Mouse (Mus musculus) embryonic facial prominence, embryonic 11.5 days (tissue): ENCODE measurements around the gene Vcp. TPM values are rescaled to one million over a fixed set of nuclear protein-coding genes. Genes with fewer than 3 reads are reported as not detected.

Source experiments
- ATAC-seq: fragments of 200-750 bp; cut with Nextera tagmentation; replicated peaks from 2 replicates; pipeline ENCODE4 v1.8.0; 2017; ENCODE audit warnings: low read depth; ENCODE audit not compliant: insufficient number of reproducible peaks, low FRiP score, low TSS enrichment
- DNase-seq: peaks from one replicate; pipeline ENCODE4 v3.0.0-alpha.2; 2015; ENCODE audit warnings: low spot score
- H3K27ac ChIP-seq: fragments of 300-500 bp; sonication (generic); replicated peaks from 2 replicates; pipeline ENCODE4 v1.5.1; 2014; ENCODE audit warnings: mild to moderate bottlenecking, low read depth, low read length, control low read depth
- H3K27me3 ChIP-seq: fragments of 300-500 bp; sonication (generic); 2 replicates; pipeline ENCODE4 v1.6.1; 2014; ENCODE audit warnings: mild to moderate bottlenecking, low read length, moderate library complexity, mixed read lengths; ENCODE audit not compliant: control insufficient read depth, insufficient read depth
- H3K36me3 ChIP-seq: fragments of 300-500 bp; sonication (generic); replicated peaks from 2 replicates; pipeline ENCODE4 v1.6.1; 2014; ENCODE audit warnings: low read depth, mild to moderate bottlenecking, low read length, moderate library complexity, mixed read lengths; ENCODE audit not compliant: control insufficient read depth, insufficient read depth
- H3K4me1 ChIP-seq: fragments of 300-500 bp; sonication (generic); 2 replicates; pipeline ENCODE4 v1.6.1; 2014; ENCODE audit warnings: low read length, mixed read lengths; ENCODE audit not compliant: control insufficient read depth, insufficient read depth
- H3K4me2 ChIP-seq: fragments of 300-500 bp; sonication (generic); 2 replicates; pipeline ENCODE4 v1.6.1; 2014; ENCODE audit warnings: low read depth, mild to moderate bottlenecking, control low read depth, low read length, moderate library complexity
- H3K4me3 ChIP-seq: fragments of 300-500 bp; sonication (generic); 2 replicates; pipeline ENCODE4 v1.5.1; 2014; ENCODE audit warnings: low read depth, low read length, control low read depth
- H3K9ac ChIP-seq: fragments of 300-500 bp; sonication (generic); replicated peaks from 2 replicates; pipeline ENCODE4 v1.6.1; 2014; ENCODE audit warnings: mild to moderate bottlenecking, control low read depth, low read length
- H3K9me3 ChIP-seq: fragments of 300-500 bp; sonication (generic); replicated peaks from 2 replicates; pipeline ENCODE4 v1.6.1; 2016; ENCODE audit warnings: mild to moderate bottlenecking, low read length, inconsistent platforms, mixed read lengths; ENCODE audit not compliant: control insufficient read depth
- WGBS: fragments of 180-500 bp; shearing (Covaris S2); extraction: QIAGEN DNeasy Blood & Tissue Kit; methylation state at CpG from one replicate; pipeline ENCODE4 v1.1.7; 2014; 5-methylcytosine and 5-hydroxymethylcytosine counted together
- polyA plus RNA-seq: library from polyadenylated mRNA; unstranded; fragments of >200 nt; fragmentation: Nextera tagmentation; extraction: Ambion mirVana; gene quantifications from 2 replicates; pipeline ENCODE4 v1.2.1, GENCODE M21; 2014

Gene Vcp
- polyA plus RNA-seq, 1 experiment from 2014 or later = 688 TPM

DNA sequence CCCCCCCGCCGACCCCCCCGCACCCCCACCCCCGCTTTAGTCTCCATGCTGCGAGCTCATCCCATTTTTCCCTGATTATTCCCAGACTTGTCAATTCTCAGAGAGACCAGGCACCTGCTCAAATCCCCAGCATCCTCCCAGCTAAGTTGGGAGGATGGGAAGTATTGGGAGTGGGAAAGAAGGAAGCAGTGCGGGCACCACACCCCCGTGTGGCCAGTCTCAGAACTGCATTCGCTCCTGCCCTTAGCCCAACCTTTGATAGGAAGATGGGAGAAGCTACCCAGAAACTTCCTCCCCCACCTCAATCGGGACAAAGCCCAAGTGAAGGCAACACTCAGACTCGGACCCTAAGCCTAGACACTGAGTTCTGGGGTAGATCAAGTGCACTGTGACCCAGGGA is 46.0 kb downstream of the Vcp start:
- no peaks in the 10 kb centered on the region for H3K27me3 ChIP-seq
- no peaks in the 10 kb centered on the region; the same call in 1 of the 2 replicates for H3K36me3 ChIP-seq
- no peak overlapping the region for H3K27ac ChIP-seq
- H3K9me3 ChIP-seq = no peaks in the 10 kb centered on the region
- no peaks in the 10 kb centered on the region; the same call in 1 of the 2 replicates for H3K4me1 ChIP-seq
- H3K9ac ChIP-seq = no peak overlapping the region
- H3K4me3 ChIP-seq = no peak overlapping the region
- WGBS = 6% methylated on average over 10 of the region's 10 CpGs
- ATAC-seq (no peak), DNase-seq (peak; percentile 82)
- no peak overlapping the region for H3K4me2 ChIP-seq

DNA sequence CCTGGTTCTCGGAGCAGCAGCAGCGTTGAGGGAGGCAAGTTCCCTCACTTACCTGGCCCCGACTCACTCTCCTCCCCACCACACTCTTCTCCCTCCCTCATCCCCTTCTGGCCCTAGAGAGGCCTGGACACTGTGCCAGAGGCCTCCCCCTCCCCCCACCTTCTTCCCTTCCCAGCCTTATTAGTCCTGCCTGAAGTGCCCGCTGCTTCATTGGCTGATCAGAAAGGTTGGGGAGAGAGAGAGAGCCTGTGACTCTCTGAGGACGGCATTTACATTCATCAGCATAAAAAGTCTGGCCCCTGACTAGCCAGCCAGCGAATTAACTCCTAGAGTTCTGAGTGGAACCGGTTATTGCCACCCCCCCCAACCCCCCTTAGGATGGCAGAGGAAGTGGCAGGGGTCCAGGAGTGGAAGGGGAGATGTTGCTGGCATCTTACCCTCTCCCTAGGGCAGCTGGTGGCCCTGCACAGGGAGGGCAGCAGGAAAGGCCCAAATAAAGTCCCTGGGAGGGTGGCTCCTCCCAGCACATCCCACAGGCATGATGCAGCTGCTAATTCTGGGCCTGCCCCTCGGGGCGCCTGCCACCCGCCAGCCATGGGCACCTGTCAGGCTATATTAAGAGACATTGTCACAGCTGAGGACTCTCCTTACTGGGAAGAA is 46.7 kb downstream of the Vcp start:
- Histone ChIP-seq H3K9me3 (no peaks in the 10 kb centered on the region), H3K4me1 (no peaks in the 10 kb centered on the region; the same call in 1 of the 2 replicates), H3K4me3 (no peak overlapping the region), H3K27me3 (no peaks in the 10 kb centered on the region), H3K27ac (no peak overlapping the region), H3K9ac (no peak overlapping the region), H3K4me2 (no peak overlapping the region), H3K36me3 (no peaks in the 10 kb centered on the region; the same call in 1 of the 2 replicates)
- WGBS = 18% methylated on average over 10 of the region's 10 CpGs
- no peak for ATAC-seq
- no peak for DNase-seq

DNA sequence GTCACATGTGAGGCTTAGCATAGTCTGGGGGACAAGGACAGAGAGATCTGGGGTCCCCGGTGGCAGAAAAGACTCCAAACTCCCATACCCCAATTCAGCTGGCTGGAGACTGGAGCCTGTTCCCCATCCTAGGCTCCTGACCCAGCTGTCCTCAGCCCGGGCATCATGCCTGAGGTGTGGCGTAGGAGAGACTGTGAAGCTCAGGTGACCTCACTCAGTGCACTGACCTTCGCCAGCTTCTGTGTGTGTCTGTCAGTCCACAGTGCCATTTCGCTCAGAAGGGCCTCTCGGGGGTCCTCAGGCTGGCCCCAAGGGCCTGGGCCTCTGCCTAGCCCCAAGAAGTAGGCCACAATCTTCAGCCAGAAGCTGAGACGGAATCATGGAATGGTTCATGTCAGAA is 47.7 kb downstream of the Vcp start:
- Histone ChIP-seq H3K27me3 (no peaks in the 10 kb centered on the region), H3K36me3 (no peaks in the 10 kb centered on the region; the same call in 1 of the 2 replicates), H3K27ac (no peak overlapping the region), H3K4me2 (no peak overlapping the region), H3K9me3 (no peaks in the 10 kb centered on the region), H3K9ac (no peak overlapping the region), H3K4me1 (no peaks in the 10 kb centered on the region; the same call in 1 of the 2 replicates), H3K4me3 (no peak overlapping the region)
- ATAC-seq = no peak
- 86% methylated on average over 7 of the region's 7 CpGs for WGBS
- DNase-seq = no peak

DNA sequence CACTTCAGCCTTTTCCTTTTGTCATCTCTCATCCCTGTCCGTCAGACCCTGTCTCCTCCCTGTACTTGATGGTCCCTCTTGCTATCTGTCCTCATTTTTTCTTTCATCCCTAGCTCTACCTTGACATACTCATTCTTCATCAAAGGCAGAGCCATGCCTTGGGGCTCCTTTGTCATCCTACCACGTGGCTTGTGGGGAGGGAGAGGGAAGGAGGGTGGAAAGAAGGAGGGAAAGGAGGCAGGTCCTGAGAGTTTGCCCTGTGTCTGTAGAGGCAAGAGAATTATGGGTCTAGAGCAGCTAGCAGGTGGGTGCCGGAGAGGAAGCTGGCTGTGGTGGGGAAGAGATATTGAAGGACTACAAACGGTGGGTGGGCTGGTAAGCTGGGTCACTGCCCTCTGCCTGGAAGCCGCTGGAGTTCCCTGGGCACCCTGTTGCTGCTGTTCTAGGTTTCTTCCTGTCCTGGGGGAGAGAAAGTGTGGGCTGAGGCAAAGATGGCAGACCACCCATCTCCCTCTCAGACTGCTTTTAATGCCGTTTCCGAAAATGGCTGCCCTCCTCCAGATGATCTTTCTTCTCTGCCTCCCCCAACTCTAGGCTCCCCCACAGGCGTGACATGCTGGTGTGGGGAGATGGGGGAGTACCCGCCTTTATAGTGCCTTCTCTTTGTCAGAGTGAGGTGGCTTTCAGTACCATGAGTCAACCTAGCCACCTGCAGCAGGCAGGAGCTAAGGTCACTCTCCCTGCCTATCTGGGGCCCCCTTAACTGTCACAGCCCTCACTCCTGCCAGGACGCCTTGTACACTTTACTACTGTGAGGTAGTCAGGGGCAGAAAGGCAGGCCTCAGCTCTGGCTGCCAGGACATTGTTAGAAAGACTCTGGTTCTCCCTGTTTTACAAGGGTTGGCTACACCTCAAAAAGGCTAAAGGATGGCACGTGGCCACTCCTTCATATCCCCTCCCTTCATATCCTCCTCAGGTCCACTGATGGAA is 48.8 kb downstream of the Vcp start:
- Histone ChIP-seq H3K36me3 (no peaks in the 10 kb centered on the region), H3K27ac (no peak overlapping the region), H3K9me3 (no peaks in the 10 kb centered on the region), H3K4me3 (no peak overlapping the region), H3K4me1 (no peaks in the 10 kb centered on the region; the same call in 1 of the 2 replicates), H3K27me3 (no peaks in the 10 kb centered on the region), H3K4me2 (no peak overlapping the region), H3K9ac (peak overlapping the region; percentile 7; the same call in 1 of the 2 replicates)
- no peak for DNase-seq
- no peak for ATAC-seq
- 64% methylated on average over 11 of the region's 11 CpGs for WGBS

DNA sequence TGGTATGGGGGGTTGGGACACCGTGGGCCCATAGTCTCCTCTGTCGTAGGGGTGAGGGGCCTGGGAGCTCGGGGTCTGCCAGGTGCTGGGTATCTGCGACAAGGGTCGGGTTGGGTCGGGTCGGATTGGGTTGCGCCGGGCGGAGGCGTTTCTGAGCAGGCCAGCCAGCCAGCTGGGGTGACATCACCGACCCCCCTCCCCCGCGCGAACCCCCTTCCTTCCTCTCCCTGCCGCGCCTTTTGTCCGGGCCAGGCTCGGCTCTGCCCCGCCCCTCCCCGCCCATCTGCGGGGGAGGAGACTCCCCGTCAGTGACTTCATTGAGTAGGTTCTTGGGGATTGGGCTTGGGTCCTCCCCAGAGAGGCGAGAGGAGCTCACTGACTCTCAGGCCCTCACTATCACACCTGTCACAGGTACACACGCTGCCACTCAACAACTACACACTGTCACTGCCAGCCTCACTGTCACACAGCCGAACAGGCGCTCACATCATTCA is 50.2 kb downstream of the Vcp start:
- Histone ChIP-seq H3K27ac (peak overlapping the region; percentile 72), H3K4me3 (peak overlapping the region; percentile 79), H3K9me3 (no peaks in the 10 kb centered on the region), H3K9ac (peak overlapping the region; percentile 87), H3K4me1 (no peaks in the 10 kb centered on the region; the same call in 1 of the 2 replicates), H3K4me2 (peak overlapping the region; percentile 73), H3K27me3 (no peaks in the 10 kb centered on the region), H3K36me3 (no peaks in the 10 kb centered on the region)
- 2% methylated on average over 15 of the region's 27 CpGs for WGBS
- peak; percentile 64 for ATAC-seq
- DNase-seq = peak; percentile 93

DNA sequence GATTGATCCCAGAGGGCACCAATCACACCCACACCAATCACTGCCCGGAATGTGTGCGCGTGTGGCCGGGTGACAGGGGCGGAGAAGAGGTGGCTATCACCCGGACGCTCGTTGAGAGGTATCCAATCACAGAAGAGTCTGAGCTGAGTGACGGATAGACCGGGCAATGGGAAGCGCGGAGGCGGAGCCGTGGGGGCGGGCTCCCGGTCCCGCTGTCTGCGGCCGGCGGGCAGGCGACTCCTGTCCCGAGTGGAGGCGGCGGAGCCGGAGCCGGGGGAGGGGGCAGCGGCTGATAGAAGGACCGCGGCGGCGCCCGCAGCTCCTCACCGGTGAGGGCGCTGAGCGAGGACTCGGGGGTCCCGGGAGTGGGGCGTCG is 50.6 kb downstream of the Vcp start, which contains the start of gene Dnajb5:
Gene Dnajb5 (plus strand): TSS at position 139 of the 376 bp plus-strand sequence.
- DNase-seq (peak; percentile 97), ATAC-seq (peak; percentile 95)
- no peaks in the 10 kb centered on the region for H3K9me3 ChIP-seq
- H3K4me3 ChIP-seq = peak within 1 kb of the TSS; percentile 79
- H3K36me3 ChIP-seq = no peaks in the 10 kb centered on the region
- H3K4me2 ChIP-seq = peak within 1 kb of the TSS; percentile 73
- under 1% methylated on average over 39 of the region's 39 CpGs for WGBS
- H3K27me3 ChIP-seq = no peaks in the 10 kb centered on the region
- H3K9ac ChIP-seq = peak within 1 kb of the TSS; percentile 87
- H3K4me1 ChIP-seq = no peaks in the 10 kb centered on the region; the same call in 1 of the 2 replicates
- peak within 1 kb of the TSS; percentile 72 for H3K27ac ChIP-seq

DNA sequence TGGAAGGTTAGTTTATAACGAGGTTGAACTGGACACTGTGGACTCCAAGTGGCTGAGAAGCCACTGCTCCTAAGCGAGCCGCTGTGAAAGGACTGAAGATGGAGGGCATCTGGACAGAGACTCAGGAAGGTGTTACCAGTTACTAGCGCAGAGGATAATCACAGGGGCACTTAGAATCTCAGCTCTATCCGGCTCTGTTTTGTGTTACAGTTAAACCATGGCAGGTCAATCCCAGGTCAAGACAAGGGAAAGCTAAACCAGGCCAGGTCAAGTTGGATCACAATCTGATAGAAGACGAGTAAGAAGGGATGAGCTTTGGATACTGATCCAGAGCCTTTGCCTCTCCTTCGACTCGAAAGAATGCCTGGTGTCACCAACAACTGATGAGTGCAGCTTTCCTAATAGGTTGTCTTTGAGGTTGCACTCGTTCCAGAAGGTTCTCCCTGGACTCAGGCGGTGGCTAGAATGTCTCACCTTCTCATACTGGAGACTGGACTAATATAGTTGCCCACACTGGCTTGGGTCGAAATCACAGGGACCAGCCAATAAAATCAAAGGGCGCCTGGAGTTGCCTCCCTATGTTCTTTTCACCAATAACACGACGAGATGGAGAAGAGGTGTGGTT is 51.1 kb downstream of the Vcp start:
- ATAC-seq (no peak), DNase-seq (no peak)
- H3K4me2 ChIP-seq = peak overlapping the region; percentile 29
- no peaks in the 10 kb centered on the region for H3K27me3 ChIP-seq
- H3K36me3 ChIP-seq = no peaks in the 10 kb centered on the region
- H3K4me3 ChIP-seq = peak overlapping the region; percentile 79; the same call in 1 of the 2 replicates
- no peaks in the 10 kb centered on the region; the same call in 1 of the 2 replicates for H3K4me1 ChIP-seq
- no peak overlapping the region for H3K27ac ChIP-seq
- no peaks in the 10 kb centered on the region for H3K9me3 ChIP-seq
- WGBS = 11% methylated on average over 14 of the region's 14 CpGs
- no peak overlapping the region; the same call in 1 of the 2 replicates for H3K9ac ChIP-seq
